Mouse (Mus musculus): ENCODE measurements around the gene Des. TPM values are rescaled to one million over a fixed set of nuclear protein-coding genes. Genes with fewer than 3 reads are reported as not detected.
A peak's percentile ranks its signal among the peaks of the same experiment; 100 is the strongest.

Gene Des
- polyA plus RNA-seq, 1 experiment: 2,193 TPM

- H3K36me3 ChIP-seq (ENCODE audit: control insufficient read depth, insufficient read depth): no peaks in the 10 kb centered on the region
- no peak for TF ChIP-seq E2F4 (IDR thresholded peaks at IDR 0.05; ENCODE audit: insufficient read depth)
- TF ChIP-seq POLR2A (IDR thresholded peaks at IDR 0.05; ENCODE audit: insufficient read length, low read depth): no peak
- no peak for TF ChIP-seq MAX (IDR thresholded peaks at IDR 0.05; ENCODE audit: low read depth)
- TF ChIP-seq MYOG (IDR thresholded peaks at IDR 0.05; ENCODE audit: control insufficient read depth in 1 of 3, insufficient read depth in 1 of 3, insufficient read length in 2 of 3, low read depth in 2 of 3): no peak
- H3ac ChIP-seq (ENCODE audit: control insufficient read depth, insufficient read length): no peak overlapping the region
- H3K79me2 ChIP-seq (ENCODE audit: control insufficient read depth, insufficient read depth): no peaks in the 10 kb centered on the region
- peak overlapping the region; percentile 56 for H3K4me2 ChIP-seq (ENCODE audit: low read depth)
- H3K4me3 ChIP-seq: no peak overlapping the region
- H3K27me3 ChIP-seq (ENCODE audit: control insufficient read depth, insufficient read depth, insufficient read length): no peaks in the 10 kb centered on the region
Observed at GRCm38 (mm10) chr1:75338091-75338694, 21.9 kb upstream of the Des start.

- TF ChIP-seq E2F4 (IDR thresholded peaks at IDR 0.05; ENCODE audit: insufficient read depth) (no peak), MYOG (IDR thresholded peaks at IDR 0.05; ENCODE audit: control insufficient read depth in 1 of 3, insufficient read depth in 1 of 3, insufficient read length in 2 of 3, low read depth in 2 of 3) (no peak), USF1 (IDR thresholded peaks at IDR 0.05; ENCODE audit: low read depth) (no peak), REST (IDR thresholded peaks at IDR 0.05; ENCODE audit: insufficient read depth, insufficient read length) (no peak), MAX (IDR thresholded peaks at IDR 0.05; ENCODE audit: low read depth) (no peak), MYOD1 (IDR thresholded peaks at IDR 0.05; ENCODE audit: control insufficient read depth in 1 of 3, insufficient read length in 2 of 3, low read depth in 2 of 3) (no peak), POLR2A (IDR thresholded peaks at IDR 0.05; ENCODE audit: insufficient read length, low read depth) (no peak), SRF (IDR thresholded peaks at IDR 0.05; ENCODE audit: control insufficient read depth, insufficient read length, low read depth) (no peak), TCF3 (IDR thresholded peaks at IDR 0.05; ENCODE audit: insufficient read length, low read depth) (no peak), POLR2AphosphoS2 (IDR thresholded peaks at IDR 0.05; ENCODE audit: insufficient read length, low read depth) (no peak), CEBPB (IDR thresholded peaks at IDR 0.05; ENCODE audit: insufficient read depth, poor library complexity, severe bottlenecking) (no peak), TCF12 (IDR thresholded peaks at IDR 0.05; ENCODE audit: insufficient read depth, poor library complexity, severe bottlenecking) (no peak)
- Histone ChIP-seq H3K27me3 (ENCODE audit: control insufficient read depth, insufficient read depth, insufficient read length) (no peaks in the 10 kb centered on the region), H3K79me2 (ENCODE audit: control insufficient read depth, insufficient read depth) (no peaks in the 10 kb centered on the region), H3K4me2 (ENCODE audit: low read depth) (no peak overlapping the region), H3K36me3 (ENCODE audit: control insufficient read depth, insufficient read depth) (no peaks in the 10 kb centered on the region), H3ac (ENCODE audit: control insufficient read depth, insufficient read length) (no peak overlapping the region), H3K4me3 (no peak overlapping the region)
Observed at GRCm38 (mm10) chr1:75339337-75339736, 20.8 kb upstream of the Des start.

GRCm38 (mm10) chr1:75340519-75340918 is 19.6 kb upstream of the Des start:
- no peak for TF ChIP-seq MYOG (IDR thresholded peaks at IDR 0.05; ENCODE audit: control insufficient read depth in 1 of 3, insufficient read depth in 1 of 3, insufficient read length in 2 of 3, low read depth in 2 of 3)
- TF ChIP-seq POLR2AphosphoS2 (IDR thresholded peaks at IDR 0.05; ENCODE audit: insufficient read length, low read depth): no peak
- no peak for TF ChIP-seq USF1 (IDR thresholded peaks at IDR 0.05; ENCODE audit: low read depth)
- no peak for TF ChIP-seq TCF12 (IDR thresholded peaks at IDR 0.05; ENCODE audit: insufficient read depth, poor library complexity, severe bottlenecking)
- no peak for TF ChIP-seq CEBPB (IDR thresholded peaks at IDR 0.05; ENCODE audit: insufficient read depth, poor library complexity, severe bottlenecking)
- TF ChIP-seq MYOD1 (IDR thresholded peaks at IDR 0.05; ENCODE audit: control insufficient read depth in 1 of 3, insufficient read length in 2 of 3, low read depth in 2 of 3): no peak
- TF ChIP-seq E2F4 (IDR thresholded peaks at IDR 0.05; ENCODE audit: insufficient read depth): no peak
- no peak for TF ChIP-seq POLR2A (IDR thresholded peaks at IDR 0.05; ENCODE audit: insufficient read length, low read depth)
- TF ChIP-seq MAX (IDR thresholded peaks at IDR 0.05; ENCODE audit: low read depth): no peak
- TF ChIP-seq TCF3 (IDR thresholded peaks at IDR 0.05; ENCODE audit: insufficient read length, low read depth): no peak
- no peak for TF ChIP-seq SRF (IDR thresholded peaks at IDR 0.05; ENCODE audit: control insufficient read depth, insufficient read length, low read depth)
- no peak for TF ChIP-seq REST (IDR thresholded peaks at IDR 0.05; ENCODE audit: insufficient read depth, insufficient read length)
- H3ac ChIP-seq (ENCODE audit: control insufficient read depth, insufficient read length): no peak overlapping the region
- H3K79me2 ChIP-seq (ENCODE audit: control insufficient read depth, insufficient read depth): no peaks in the 10 kb centered on the region
- H3K4me3 ChIP-seq: no peak overlapping the region
- H3K36me3 ChIP-seq (ENCODE audit: control insufficient read depth, insufficient read depth): no peaks in the 10 kb centered on the region
- H3K4me2 ChIP-seq (ENCODE audit: low read depth): no peak overlapping the region
- no peaks in the 10 kb centered on the region for H3K27me3 ChIP-seq (ENCODE audit: control insufficient read depth, insufficient read depth, insufficient read length)

- peak overlapping the region; percentile 83 for H3K4me2 ChIP-seq (ENCODE audit: low read depth)
- H3K79me2 ChIP-seq (ENCODE audit: control insufficient read depth, insufficient read depth): no peaks in the 10 kb centered on the region
- H3K27me3 ChIP-seq (ENCODE audit: control insufficient read depth, insufficient read depth, insufficient read length): no peaks in the 10 kb centered on the region
- no peak overlapping the region for H3ac ChIP-seq (ENCODE audit: control insufficient read depth, insufficient read length)
- H3K4me3 ChIP-seq: no peak overlapping the region
- no peaks in the 10 kb centered on the region for H3K36me3 ChIP-seq (ENCODE audit: control insufficient read depth, insufficient read depth)
- TF ChIP-seq MYOD1 (IDR thresholded peaks at IDR 0.05; ENCODE audit: control insufficient read depth in 1 of 3, insufficient read length in 2 of 3, low read depth in 2 of 3) (no peak), POLR2A (IDR thresholded peaks at IDR 0.05; ENCODE audit: insufficient read length, low read depth) (no peak)
Observed at GRCm38 (mm10) chr1:75342874-75343416, 17.2 kb upstream of the Des start.

- no peak for TF ChIP-seq E2F4 (IDR thresholded peaks at IDR 0.05; ENCODE audit: insufficient read depth)
- TF ChIP-seq REST (IDR thresholded peaks at IDR 0.05; ENCODE audit: insufficient read depth, insufficient read length): no peak
- peak; percentile 74 for TF ChIP-seq TCF3 (IDR thresholded peaks at IDR 0.05; ENCODE audit: insufficient read length, low read depth)
- TF ChIP-seq MAX (IDR thresholded peaks at IDR 0.05; ENCODE audit: low read depth): no peak
- peak; percentile 16 for TF ChIP-seq POLR2AphosphoS2 (IDR thresholded peaks at IDR 0.05; ENCODE audit: insufficient read length, low read depth)
- TF ChIP-seq MYOD1 (IDR thresholded peaks at IDR 0.05; ENCODE audit: control insufficient read depth in 1 of 3, insufficient read length in 2 of 3, low read depth in 2 of 3): peak; percentile 97 to 99 (median 97)
- TF ChIP-seq CEBPB (IDR thresholded peaks at IDR 0.05; ENCODE audit: insufficient read depth, poor library complexity, severe bottlenecking): no peak
- TF ChIP-seq TCF12 (IDR thresholded peaks at IDR 0.05; ENCODE audit: insufficient read depth, poor library complexity, severe bottlenecking): peak; percentile 75
- no peak for TF ChIP-seq POLR2A (IDR thresholded peaks at IDR 0.05; ENCODE audit: insufficient read length, low read depth)
- TF ChIP-seq MYOG (IDR thresholded peaks at IDR 0.05; ENCODE audit: control insufficient read depth in 1 of 3, insufficient read depth in 1 of 3, insufficient read length in 2 of 3, low read depth in 2 of 3): peak in 1 of 3 experiments; percentile 65
- TF ChIP-seq SRF (IDR thresholded peaks at IDR 0.05; ENCODE audit: control insufficient read depth, insufficient read length, low read depth): no peak
- TF ChIP-seq USF1 (IDR thresholded peaks at IDR 0.05; ENCODE audit: low read depth): no peak
- H3K79me2 ChIP-seq (ENCODE audit: control insufficient read depth, insufficient read depth): no peaks in the 10 kb centered on the region
- H3K4me3 ChIP-seq: peak overlapping the region; percentile 7
- H3ac ChIP-seq (ENCODE audit: control insufficient read depth, insufficient read length): no peak overlapping the region
- H3K36me3 ChIP-seq (ENCODE audit: control insufficient read depth, insufficient read depth): no peaks in the 10 kb centered on the region
- peak overlapping the region; percentile 83 for H3K4me2 ChIP-seq (ENCODE audit: low read depth)
- H3K27me3 ChIP-seq (ENCODE audit: control insufficient read depth, insufficient read depth, insufficient read length): no peaks in the 10 kb centered on the region
Observed at GRCm38 (mm10) chr1:75344291-75345035, 15.7 kb upstream of the Des start.
